Mouse (Mus musculus) brain, adult 2 months (tissue): ENCODE results near the gene Rad51b.

Experiments used
- DNase-seq: peaks from one replicate; pipeline ENCODE4 v3.0.0; 2011; ENCODE audit warnings: low read depth, low spot score

Gene Rad51b

GRCm38 (mm10) chr12:79436892-79437291, 139.8 kb downstream of the Rad51b start:
- peak; percentile 10 for DNase-seq

GRCm38 (mm10) chr12:79437572-79437971, 140.5 kb downstream of the Rad51b start:
- DNase-seq: no peak

- DNase-seq: no peak
Measured at GRCm38 (mm10) chr12:79439961-79440360, 142.9 kb downstream of the Rad51b start.

GRCm38 (mm10) chr12:79441210-79442005, 144.3 kb downstream of the Rad51b start:
- DNase-seq: no peak

GRCm38 (mm10) chr12:79442126-79442525, 145.0 kb downstream of the Rad51b start:
- DNase-seq: no peak

- no peak for DNase-seq
Measured at GRCm38 (mm10) chr12:79442836-79443390, 145.8 kb downstream of the Rad51b start.

GRCm38 (mm10) chr12:79444646-79445045, 147.6 kb downstream of the Rad51b start:
- DNase-seq: no peak

GRCm38 (mm10) chr12:79447039-79447438, 150.0 kb downstream of the Rad51b start:
- no peak for DNase-seq

- no peak for DNase-seq
Measured at GRCm38 (mm10) chr12:79449817-79450411, 152.8 kb downstream of the Rad51b start.

GRCm38 (mm10) chr12:79452882-79453281, 155.8 kb downstream of the Rad51b start:
- no peak for DNase-seq

- DNase-seq: no peak
Measured at GRCm38 (mm10) chr12:79454017-79454416, 156.9 kb downstream of the Rad51b start.

- no peak for DNase-seq
Measured at GRCm38 (mm10) chr12:79455061-79455847, 158.2 kb downstream of the Rad51b start.

GRCm38 (mm10) chr12:79455848-79456164, 158.7 kb downstream of the Rad51b start:
- DNase-seq: no peak

- DNase-seq: no peak
Measured at GRCm38 (mm10) chr12:79456251-79456650, 159.2 kb downstream of the Rad51b start.

GRCm38 (mm10) chr12:79463371-79463770, 166.3 kb downstream of the Rad51b start:
- DNase-seq: no peak

GRCm38 (mm10) chr12:79470113-79470512, 173.0 kb downstream of the Rad51b start:
- no peak for DNase-seq

- no peak for DNase-seq
Measured at GRCm38 (mm10) chr12:79471868-79472267, 174.8 kb downstream of the Rad51b start.

- no peak for DNase-seq
Measured at GRCm38 (mm10) chr12:79476413-79477046, 179.4 kb downstream of the Rad51b start.

GRCm38 (mm10) chr12:79478816-79479215, 181.7 kb downstream of the Rad51b start:
- no peak for DNase-seq

GRCm38 (mm10) chr12:79485501-79485900, 188.4 kb downstream of the Rad51b start:
- no peak for DNase-seq

- DNase-seq: peak; percentile 63
Measured at GRCm38 (mm10) chr12:79488590-79489242, 191.6 kb downstream of the Rad51b start.
